Mouse (Mus musculus) heart, embryonic 11.5 days (tissue): Measurements from ENCODE around the gene Snai1. TPM values are rescaled to one million over a fixed set of nuclear protein-coding genes. Genes with fewer than 3 reads are reported as not detected.

Source experiments
- ATAC-seq: fragments of 200-750 bp; cut with Nextera tagmentation; replicated peaks from 2 replicates; pipeline ENCODE4 v1.8.0; 2017; ENCODE audit warnings: moderate library complexity; ENCODE audit not compliant: insufficient number of reproducible peaks, low FRiP score, low TSS enrichment
- H3K27ac ChIP-seq: fragments of 300-500 bp; sonication (generic); 2 replicates; pipeline ENCODE4 v1.5.1; 2014; ENCODE audit warnings: mild to moderate bottlenecking, low read depth, low read length
- H3K27me3 ChIP-seq: fragments of 300-500 bp; sonication (generic); 2 replicates; pipeline ENCODE4 v1.6.1; 2014; ENCODE audit warnings: mild to moderate bottlenecking, low read length, mixed read lengths; ENCODE audit not compliant: control insufficient read depth, insufficient read depth
- H3K36me3 ChIP-seq: fragments of 300-500 bp; sonication (generic); 2 replicates; pipeline ENCODE4 v1.6.1; 2014; ENCODE audit warnings: mild to moderate bottlenecking, low read length, moderate library complexity, mixed read lengths; ENCODE audit not compliant: control insufficient read depth, insufficient read depth
- H3K4me1 ChIP-seq: fragments of 300-500 bp; sonication (generic); 2 replicates; pipeline ENCODE4 v1.6.1; 2014; ENCODE audit warnings: low read length; ENCODE audit not compliant: control insufficient read depth, insufficient read depth
- H3K4me2 ChIP-seq: fragments of 300-500 bp; sonication (generic); 2 replicates; pipeline ENCODE4 v1.6.1; 2014; ENCODE audit warnings: mild to moderate bottlenecking, moderate library complexity
- H3K4me3 ChIP-seq: fragments of 300-500 bp; sonication (generic); 2 replicates; pipeline ENCODE4 v1.5.1; 2014; ENCODE audit warnings: low read depth, low read length
- H3K9ac ChIP-seq: fragments of 300-500 bp; sonication (generic); 2 replicates; pipeline ENCODE4 v1.6.1; 2014; ENCODE audit warnings: mild to moderate bottlenecking, low read depth, low read length, moderate library complexity
- H3K9me3 ChIP-seq: fragments of 300-500 bp; sonication (generic); replicated peaks from 2 replicates; pipeline ENCODE4 v1.6.1; 2016; ENCODE audit warnings: low read length; ENCODE audit not compliant: control insufficient read depth
- WGBS: fragments of 180-500 bp; shearing (Covaris S2); extraction: QIAGEN DNeasy Blood & Tissue Kit; methylation state at CpG from one replicate; pipeline ENCODE4 v1.1.7; 2014; ENCODE audit not compliant: insufficient replicate concordance; 5-methylcytosine and 5-hydroxymethylcytosine counted together
- polyA plus RNA-seq: library from polyadenylated mRNA; unstranded; fragments of >200 nt; fragmentation: Nextera tagmentation; extraction: Ambion mirVana; gene quantifications from 2 replicates; pipeline ENCODE4 v1.2.1, GENCODE M21; 2014

The Snai1 gene
- polyA plus RNA-seq, 1 experiment from 2014 or later: 21.1 TPM

- 52% methylated on average over 3 of the region's 3 CpGs for WGBS
- no peak overlapping the region for H3K4me3 ChIP-seq
- no peaks in the 10 kb centered on the region for H3K9me3 ChIP-seq
- peak overlapping the region; percentile 34; the same call in 1 of the 2 replicates for H3K9ac ChIP-seq
- H3K36me3 ChIP-seq: no peaks in the 10 kb centered on the region
- ATAC-seq: no peak
- peak overlapping the region; percentile 78 for H3K27ac ChIP-seq
- H3K4me2 ChIP-seq: peak overlapping the region; percentile 50; the same call in 1 of the 2 replicates
- peaks cover 34% of the 10 kb centered on the region for H3K4me1 ChIP-seq
- H3K27me3 ChIP-seq: 0 out of 2 replicates have a peak, but pooled peaks cover 5% of the 10 kb centered on the region
Observed at GRCm38 (mm10) chr2:167565312-167565656, 27.3 kb downstream of the Snai1 start.

GRCm38 (mm10) chr2:167565682-167566081 lies 27.7 kb downstream of the Snai1 start:
- H3K36me3 ChIP-seq: no peaks in the 10 kb centered on the region
- H3K4me1 ChIP-seq: peaks cover 34% of the 10 kb centered on the region
- peak overlapping the region; percentile 50 for H3K4me2 ChIP-seq
- peak overlapping the region; percentile 34; the same call in 1 of the 2 replicates for H3K9ac ChIP-seq
- H3K27me3 ChIP-seq: 0 out of 2 replicates have a peak, but pooled peaks cover 2% of the 10 kb centered on the region
- no peaks in the 10 kb centered on the region for H3K9me3 ChIP-seq
- 9% methylated on average over 19 of the region's 19 CpGs for WGBS
- H3K27ac ChIP-seq: peak overlapping the region; percentile 78
- H3K4me3 ChIP-seq: no peak overlapping the region
- no peak for ATAC-seq

- Histone ChIP-seq H3K27me3 (no peaks in the 10 kb centered on the region), H3K4me2 (no peak overlapping the region), H3K27ac (no peak overlapping the region), H3K9me3 (no peaks in the 10 kb centered on the region), H3K36me3 (no peaks in the 10 kb centered on the region), H3K9ac (no peak overlapping the region), H3K4me3 (no peak overlapping the region), H3K4me1 (peaks cover 27% of the 10 kb centered on the region)
- WGBS: 74% methylated on average over 9 of the region's 9 CpGs
- ATAC-seq: no peak
Observed at GRCm38 (mm10) chr2:167568112-167568511, 30.1 kb downstream of the Snai1 start.

GRCm38 (mm10) chr2:167569934-167570651 lies 32.1 kb downstream of the Snai1 start:
- Histone ChIP-seq H3K27ac (peak overlapping the region; percentile 62), H3K4me1 (peaks cover 7% of the 10 kb centered on the region), H3K9ac (no peak overlapping the region), H3K4me3 (no peak overlapping the region), H3K27me3 (no peaks in the 10 kb centered on the region), H3K9me3 (no peaks in the 10 kb centered on the region), H3K4me2 (no peak overlapping the region), H3K36me3 (no peaks in the 10 kb centered on the region)
- 57% methylated on average over 13 of the region's 13 CpGs for WGBS
- no peak for ATAC-seq

- no peak for ATAC-seq
- Histone ChIP-seq H3K4me1 (peaks cover 4% of the 10 kb centered on the region; the same call in 1 of the 2 replicates), H3K4me3 (no peak overlapping the region), H3K9me3 (no peaks in the 10 kb centered on the region), H3K9ac (no peak overlapping the region), H3K27ac (no peak overlapping the region; the same call in 1 of the 2 replicates), H3K36me3 (no peaks in the 10 kb centered on the region), H3K4me2 (no peak overlapping the region), H3K27me3 (no peaks in the 10 kb centered on the region)
- WGBS: 86% methylated on average over 6 of the region's 6 CpGs
Observed at GRCm38 (mm10) chr2:167570815-167571214, 32.8 kb downstream of the Snai1 start.

- 77% methylated on average over 18 of the region's 18 CpGs for WGBS
- peaks cover 4% of the 10 kb centered on the region; the same call in 1 of the 2 replicates for H3K4me1 ChIP-seq
- no peak overlapping the region for H3K27ac ChIP-seq
- no peak overlapping the region for H3K9ac ChIP-seq
- no peak for ATAC-seq
- no peak overlapping the region for H3K4me3 ChIP-seq
- no peaks in the 10 kb centered on the region for H3K9me3 ChIP-seq
- no peak overlapping the region for H3K4me2 ChIP-seq
- no peaks in the 10 kb centered on the region for H3K36me3 ChIP-seq
- H3K27me3 ChIP-seq: no peaks in the 10 kb centered on the region
Observed at GRCm38 (mm10) chr2:167571442-167572220, 33.6 kb downstream of the Snai1 start.

GRCm38 (mm10) chr2:167574814-167575213 lies 36.8 kb downstream of the Snai1 start:
- Histone ChIP-seq H3K9ac (no peak overlapping the region), H3K4me1 (peaks cover 3% of the 10 kb centered on the region; the same call in 1 of the 2 replicates), H3K9me3 (no peaks in the 10 kb centered on the region), H3K36me3 (no peaks in the 10 kb centered on the region), H3K4me2 (no peak overlapping the region), H3K27ac (no peak overlapping the region), H3K27me3 (no peaks in the 10 kb centered on the region), H3K4me3 (no peak overlapping the region)
- no peak for ATAC-seq
- WGBS: 60% methylated on average over 9 of the region's 9 CpGs

GRCm38 (mm10) chr2:167575581-167575980 lies 37.6 kb downstream of the Snai1 start:
- WGBS: 86% methylated on average over 7 of the region's 7 CpGs

More at GRCm38 (mm10) chr2:167575581-167575980, 37.6 kb downstream of the Snai1 start:
- H3K4me1 ChIP-seq: no peaks in the 10 kb centered on the region
- no peak overlapping the region for H3K4me2 ChIP-seq
- H3K27ac ChIP-seq: no peak overlapping the region
- H3K27me3 ChIP-seq: no peaks in the 10 kb centered on the region
- no peaks in the 10 kb centered on the region for H3K36me3 ChIP-seq
- no peak overlapping the region for H3K9ac ChIP-seq
- H3K4me3 ChIP-seq: no peak overlapping the region
- ATAC-seq: no peak
- no peaks in the 10 kb centered on the region for H3K9me3 ChIP-seq
